Mouse (Mus musculus): ENCODE results near the gene Arhgap10. TPM values are rescaled to one million over a fixed set of nuclear protein-coding genes. Genes with fewer than 3 reads are reported as not detected.

The Arhgap10 gene
- polyA plus RNA-seq, 1 experiment = 4.0 TPM

DNA sequence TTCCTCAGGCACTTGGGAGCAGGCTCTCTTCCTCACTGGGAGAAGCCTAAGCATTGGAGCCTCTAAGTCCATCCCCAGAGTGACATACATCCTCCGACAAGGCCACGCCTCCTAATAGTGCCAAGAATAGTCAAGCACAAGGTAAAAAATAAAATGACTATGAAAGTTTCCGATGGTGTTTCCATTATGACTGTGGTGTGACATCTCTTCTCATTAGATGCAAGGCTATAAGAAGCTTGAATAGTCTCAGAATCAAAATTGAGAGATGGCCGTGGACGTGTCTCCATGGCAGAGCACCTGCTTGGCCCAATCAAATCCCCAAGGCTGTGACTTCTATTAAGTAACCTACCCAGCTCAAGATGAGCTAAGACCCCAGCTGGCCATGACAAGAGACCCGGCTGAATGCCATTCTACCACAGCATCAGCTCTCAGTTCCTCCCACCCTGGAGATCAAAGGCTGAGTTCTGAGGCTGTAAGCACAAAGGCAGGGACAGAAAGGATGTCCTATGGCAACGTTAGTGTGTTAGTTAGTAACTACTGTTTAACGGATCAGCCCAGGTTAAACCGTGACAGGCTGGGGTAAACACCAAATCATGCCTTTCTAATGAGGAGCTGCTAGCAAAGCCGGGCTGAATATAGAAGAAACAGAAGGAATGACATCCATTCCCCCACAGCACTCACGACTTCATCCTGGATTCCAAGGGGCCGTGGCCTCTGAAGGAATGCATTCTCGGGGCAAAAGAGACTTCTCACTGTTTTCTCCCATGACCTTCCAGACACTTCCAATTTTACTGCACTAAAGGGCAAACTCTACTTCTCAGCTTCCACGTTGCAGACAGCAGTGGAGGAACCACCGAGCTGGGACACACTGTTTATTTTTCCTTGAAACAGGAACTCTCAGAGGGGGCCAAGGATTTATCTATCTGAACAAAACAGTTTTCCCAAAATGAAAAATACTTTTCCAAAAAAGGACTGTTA, 81.5 kb downstream of the Arhgap10 start:
- Histone ChIP-seq H3K36me3 (ENCODE audit: control insufficient read depth, insufficient read depth, low read length) (no peaks in the 10 kb centered on the region), H3K4me3 (ENCODE audit: low read depth, low read length) (no peak overlapping the region), H3K4me1 (ENCODE audit: control insufficient read depth, insufficient read depth, insufficient read length, low read length) (no peaks in the 10 kb centered on the region), H3K27me3 (ENCODE audit: control insufficient read depth, insufficient read depth, low read length) (no peaks in the 10 kb centered on the region), H3K27ac (ENCODE audit: insufficient read depth, low read depth, low read length) (peak overlapping the region; percentile 12; the same call in 1 of the 2 replicates)
- TF ChIP-seq CTCF (IDR thresholded peaks at IDR 0.05; ENCODE audit: extremely low read depth, insufficient read length, insufficient replicate concordance, low read depth, low read length) (no peak), POLR2A (IDR thresholded peaks at IDR 0.05; ENCODE audit: low read depth, low read length) (no peak)
- WGBS = 51% methylated on average over 15 of the region's 15 CpGs

DNA sequence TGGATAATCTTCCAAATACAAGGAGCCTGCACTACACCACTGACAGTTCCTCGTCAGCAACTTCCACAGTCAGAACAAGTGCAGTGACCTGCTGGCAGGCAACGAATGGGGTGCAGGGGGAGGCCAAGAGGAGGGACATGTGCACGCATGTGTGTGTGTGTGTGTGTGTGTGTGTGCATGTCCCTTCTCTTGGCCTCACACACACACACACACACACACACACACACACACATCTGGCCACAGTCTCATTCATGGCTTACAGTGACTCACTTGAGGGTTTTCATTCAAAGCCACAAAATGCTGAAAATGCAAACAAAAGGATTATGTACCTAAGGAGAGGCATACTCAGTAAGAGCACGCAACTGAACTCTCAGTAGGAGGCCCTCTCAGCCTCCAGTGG, 84.5 kb downstream of the Arhgap10 start:
- Histone ChIP-seq H3K27ac (ENCODE audit: insufficient read depth, low read depth, low read length) (peak overlapping the region; percentile 9; the same call in 1 of the 2 replicates), H3K27me3 (ENCODE audit: control insufficient read depth, insufficient read depth, low read length) (no peaks in the 10 kb centered on the region), H3K4me3 (ENCODE audit: low read depth, low read length) (no peak overlapping the region), H3K36me3 (ENCODE audit: control insufficient read depth, insufficient read depth, low read length) (no peaks in the 10 kb centered on the region), H3K4me1 (ENCODE audit: control insufficient read depth, insufficient read depth, insufficient read length, low read length) (0 out of 2 replicates have a peak, but pooled peaks cover 3% of the 10 kb centered on the region)
- TF ChIP-seq POLR2A (IDR thresholded peaks at IDR 0.05; ENCODE audit: low read depth, low read length) = no peak
- TF ChIP-seq CTCF (IDR thresholded peaks at IDR 0.05; ENCODE audit: extremely low read depth, insufficient read length, insufficient replicate concordance, low read depth, low read length) = no peak
- WGBS = 36% methylated on average over 4 of the region's 4 CpGs

DNA sequence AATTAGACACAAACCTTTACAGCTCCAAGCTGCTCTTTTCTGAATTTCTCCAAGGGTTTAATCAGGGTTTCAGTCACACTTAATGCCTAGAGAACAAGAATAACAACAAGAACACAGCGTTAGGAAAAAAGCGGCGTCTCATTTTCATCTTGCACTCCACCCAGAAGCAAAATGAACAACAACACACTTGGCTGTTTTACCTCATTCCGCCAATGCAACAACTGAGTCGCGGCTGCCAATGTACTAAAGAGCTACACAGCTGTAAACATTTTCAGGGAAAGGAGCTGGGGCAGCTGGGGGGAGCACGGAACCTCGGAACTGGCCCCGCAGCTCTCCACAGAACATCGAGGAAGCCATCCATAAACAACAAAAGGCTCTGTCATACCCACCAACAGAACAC, 85.0 kb downstream of the Arhgap10 start:
- Histone ChIP-seq H3K27me3 (ENCODE audit: control insufficient read depth, insufficient read depth, low read length) (no peaks in the 10 kb centered on the region), H3K4me3 (ENCODE audit: low read depth, low read length) (no peak overlapping the region), H3K27ac (ENCODE audit: insufficient read depth, low read depth, low read length) (peak overlapping the region; percentile 9; the same call in 1 of the 2 replicates), H3K36me3 (ENCODE audit: control insufficient read depth, insufficient read depth, low read length) (no peaks in the 10 kb centered on the region), H3K4me1 (ENCODE audit: control insufficient read depth, insufficient read depth, insufficient read length, low read length) (0 out of 2 replicates have a peak, but pooled peaks cover 3% of the 10 kb centered on the region)
- WGBS = 73% methylated on average over 10 of the region's 10 CpGs
- no peak for TF ChIP-seq POLR2A (IDR thresholded peaks at IDR 0.05; ENCODE audit: low read depth, low read length)

GRCm38 (mm10) chr8:77428420-77428819, 89.3 kb downstream of the Arhgap10 start:
- TF ChIP-seq POLR2A (IDR thresholded peaks at IDR 0.05; ENCODE audit: low read depth, low read length) = no peak
- no peak for TF ChIP-seq CTCF (IDR thresholded peaks at IDR 0.05; ENCODE audit: extremely low read depth, insufficient read length, insufficient replicate concordance, low read depth, low read length)
- H3K4me1 ChIP-seq (ENCODE audit: control insufficient read depth, insufficient read depth, insufficient read length, low read length) = 0 out of 2 replicates have a peak, but pooled peaks cover 3% of the 10 kb centered on the region
- no peaks in the 10 kb centered on the region for H3K36me3 ChIP-seq (ENCODE audit: control insufficient read depth, insufficient read depth, low read length)
- 57% methylated on average over 4 of the region's 4 CpGs for WGBS
- H3K27me3 ChIP-seq (ENCODE audit: control insufficient read depth, insufficient read depth, low read length) = no peaks in the 10 kb centered on the region
- H3K27ac ChIP-seq (ENCODE audit: insufficient read depth, low read depth, low read length) = no peak overlapping the region
- no peak overlapping the region for H3K4me3 ChIP-seq (ENCODE audit: low read depth, low read length)

GRCm38 (mm10) chr8:77428015-77428414, 89.7 kb downstream of the Arhgap10 start:
- H3K36me3 ChIP-seq (ENCODE audit: control insufficient read depth, insufficient read depth, low read length) = no peaks in the 10 kb centered on the region
- H3K27me3 ChIP-seq (ENCODE audit: control insufficient read depth, insufficient read depth, low read length) = no peaks in the 10 kb centered on the region
- H3K27ac ChIP-seq (ENCODE audit: insufficient read depth, low read depth, low read length) = no peak overlapping the region
- H3K4me1 ChIP-seq (ENCODE audit: control insufficient read depth, insufficient read depth, insufficient read length, low read length) = 0 out of 2 replicates have a peak, but pooled peaks cover 3% of the 10 kb centered on the region
- H3K4me3 ChIP-seq (ENCODE audit: low read depth, low read length) = no peak overlapping the region
- WGBS = 67% methylated on average over 6 of the region's 6 CpGs
- no peak for TF ChIP-seq CTCF (IDR thresholded peaks at IDR 0.05; ENCODE audit: extremely low read depth, insufficient read length, insufficient replicate concordance, low read depth, low read length)
- no peak for TF ChIP-seq POLR2A (IDR thresholded peaks at IDR 0.05; ENCODE audit: low read depth, low read length)

- Histone ChIP-seq H3K36me3 (ENCODE audit: control insufficient read depth, insufficient read depth, low read length) (no peaks in the 10 kb centered on the region), H3K4me3 (ENCODE audit: low read depth, low read length) (no peak overlapping the region), H3K27me3 (ENCODE audit: control insufficient read depth, insufficient read depth, low read length) (no peaks in the 10 kb centered on the region), H3K4me1 (ENCODE audit: control insufficient read depth, insufficient read depth, insufficient read length, low read length) (0 out of 2 replicates have a peak, but pooled peaks cover 3% of the 10 kb centered on the region), H3K27ac (ENCODE audit: insufficient read depth, low read depth, low read length) (no peak overlapping the region)
- no peak for TF ChIP-seq POLR2A (IDR thresholded peaks at IDR 0.05; ENCODE audit: low read depth, low read length)
- no peak for TF ChIP-seq CTCF (IDR thresholded peaks at IDR 0.05; ENCODE audit: extremely low read depth, insufficient read length, insufficient replicate concordance, low read depth, low read length)
- WGBS = 47% methylated on average over 9 of the region's 9 CpGs
Observed at GRCm38 (mm10) chr8:77427438-77427837, 90.3 kb downstream of the Arhgap10 start.

- no peak overlapping the region for H3K4me3 ChIP-seq (ENCODE audit: low read depth, low read length)
- TF ChIP-seq CTCF (IDR thresholded peaks at IDR 0.05; ENCODE audit: extremely low read depth, insufficient read length, insufficient replicate concordance, low read depth, low read length) (no peak), POLR2A (IDR thresholded peaks at IDR 0.05; ENCODE audit: low read depth, low read length) (no peak)
- H3K36me3 ChIP-seq (ENCODE audit: control insufficient read depth, insufficient read depth, low read length) = no peaks in the 10 kb centered on the region
- WGBS = 83% methylated on average over 5 of the region's 6 CpGs
- H3K27ac ChIP-seq (ENCODE audit: insufficient read depth, low read depth, low read length) = no peak overlapping the region
- H3K27me3 ChIP-seq (ENCODE audit: control insufficient read depth, insufficient read depth, low read length) = no peaks in the 10 kb centered on the region
- no peaks in the 10 kb centered on the region for H3K4me1 ChIP-seq (ENCODE audit: control insufficient read depth, insufficient read depth, insufficient read length, low read length)
Observed at GRCm38 (mm10) chr8:77423850-77424249, 93.9 kb downstream of the Arhgap10 start.
